Mouse (Mus musculus) forebrain, embryonic 11.5 days (tissue): ENCODE data around the gene Gm44805. TPM values are rescaled to one million over a fixed set of nuclear protein-coding genes. Genes with fewer than 3 reads are reported as not detected.

Source experiments
- ATAC-seq: fragments of 200-750 bp; cut with Nextera tagmentation; replicated peaks from 2 replicates; pipeline ENCODE4 v1.8.0; 2017; ENCODE audit warnings: moderate TSS enrichment; ENCODE audit not compliant: low FRiP score
- DNase-seq: peaks from one replicate; pipeline ENCODE4 v3.0.0-alpha.2; 2017; ENCODE audit warnings: low spot score
- H3K27ac ChIP-seq: fragments of 300-500 bp; sonication (generic); 2 replicates; pipeline ENCODE4 v1.5.1; 2014; ENCODE audit warnings: low read depth, low read length
- H3K27me3 ChIP-seq: fragments of 300-500 bp; sonication (generic); 2 replicates; pipeline ENCODE4 v1.6.1; 2014; ENCODE audit warnings: mild to moderate bottlenecking, low read length, mixed read lengths; ENCODE audit not compliant: control insufficient read depth, insufficient read depth
- H3K36me3 ChIP-seq: fragments of 300-500 bp; sonication (generic); 2 replicates; pipeline ENCODE4 v1.6.1; 2014; ENCODE audit warnings: mild to moderate bottlenecking, low read length, moderate library complexity, mixed read lengths; ENCODE audit not compliant: control insufficient read depth, insufficient read depth
- H3K4me1 ChIP-seq: fragments of 300-500 bp; sonication (generic); replicated peaks from 2 replicates; pipeline ENCODE4 v1.6.1; 2014; ENCODE audit warnings: low read length, mixed read lengths; ENCODE audit not compliant: control insufficient read depth, insufficient read depth
- H3K4me2 ChIP-seq: fragments of 300-500 bp; sonication (generic); 2 replicates; pipeline ENCODE4 v1.6.1; 2014; ENCODE audit warnings: low read depth, mild to moderate bottlenecking, low read length, moderate library complexity, mixed read lengths; ENCODE audit not compliant: severe bottlenecking
- H3K4me3 ChIP-seq: fragments of 300-500 bp; sonication (generic); 2 replicates; pipeline ENCODE4 v1.5.1; 2014; ENCODE audit warnings: low read depth, low read length
- H3K9ac ChIP-seq: fragments of 300-500 bp; sonication (generic); 2 replicates; pipeline ENCODE4 v1.6.1; 2014; ENCODE audit warnings: low read length
- H3K9me3 ChIP-seq: fragments of 300-500 bp; sonication (generic); 2 replicates; pipeline ENCODE4 v1.6.1; 2016; ENCODE audit warnings: low read length, mixed read lengths; ENCODE audit not compliant: control insufficient read depth
- WGBS: fragments of 180-500 bp; shearing (Covaris S2); extraction: QIAGEN DNeasy Blood & Tissue Kit; methylation state at CpG from one replicate; pipeline ENCODE4 v1.1.7; 2014; 5-methylcytosine and 5-hydroxymethylcytosine counted together
- polyA plus RNA-seq: library from polyadenylated mRNA; unstranded; fragments of >200 nt; fragmentation: Nextera tagmentation; extraction: Ambion mirVana; gene quantifications from 2 replicates; pipeline ENCODE4 v1.2.1, GENCODE M21; 2014

Gm44805 gene
- polyA plus RNA-seq, 1 experiment from 2014 or later = not detected

GRCm38 (mm10) chr7:19716055-19716682 is 34.9 kb upstream of the Gm44805 start:
- H3K36me3 ChIP-seq = peaks cover 4% of the 10 kb centered on the region; the same call in 1 of the 2 replicates
- peak overlapping the region; percentile 21 for H3K4me3 ChIP-seq
- ATAC-seq (no peak), DNase-seq (no peak)
- WGBS = 7% methylated on average over 18 of the region's 18 CpGs
- peak overlapping the region; percentile 78 for H3K27ac ChIP-seq
- H3K4me1 ChIP-seq = peaks cover 4% of the 10 kb centered on the region
- peak overlapping the region; percentile 50 for H3K4me2 ChIP-seq
- no peaks in the 10 kb centered on the region for H3K27me3 ChIP-seq
- peaks cover 2% of the 10 kb centered on the region; the same call in 1 of the 2 replicates for H3K9me3 ChIP-seq
- peak overlapping the region; percentile 45; the same call in 1 of the 2 replicates for H3K9ac ChIP-seq

GRCm38 (mm10) chr7:19715239-19716054 is 34.2 kb upstream of the Gm44805 start, which contains the start of gene Tomm40:
Gene Tomm40, minus strand, starts transcription at chr7:19715438.
- Histone ChIP-seq H3K4me1 (peaks cover 4% of the 10 kb centered on the region), H3K4me3 (peak within 1 kb of the TSS; percentile 99), H3K9me3 (no peaks in the 10 kb centered on the region), H3K27me3 (no peaks in the 10 kb centered on the region), H3K4me2 (peak within 1 kb of the TSS; percentile 87), H3K36me3 (peaks cover 8% of the 10 kb centered on the region; the same call in 1 of the 2 replicates), H3K27ac (peak within 1 kb of the TSS; percentile 78), H3K9ac (peak within 1 kb of the TSS; percentile 87)
- WGBS = under 1% methylated on average over 54 of the region's 59 CpGs
- DNase-seq (peak; percentile 99), ATAC-seq (peak; percentile 99)

GRCm38 (mm10) chr7:19714836-19715235 is 33.6 kb upstream of the Gm44805 start:
- H3K9me3 ChIP-seq = no peaks in the 10 kb centered on the region
- DNase-seq (no peak), ATAC-seq (no peak)
- H3K27me3 ChIP-seq = no peaks in the 10 kb centered on the region
- H3K4me3 ChIP-seq = peak overlapping the region; percentile 99
- peak overlapping the region; percentile 66; the same call in 1 of the 2 replicates for H3K27ac ChIP-seq
- WGBS = under 1% methylated on average over 39 of the region's 39 CpGs
- peak overlapping the region; percentile 87 for H3K9ac ChIP-seq
- H3K4me2 ChIP-seq = peak overlapping the region; percentile 87
- peaks cover 9% of the 10 kb centered on the region; the same call in 1 of the 2 replicates for H3K36me3 ChIP-seq
- H3K4me1 ChIP-seq = peaks cover 4% of the 10 kb centered on the region

GRCm38 (mm10) chr7:19713598-19713997 is 32.4 kb upstream of the Gm44805 start:
- Histone ChIP-seq H3K27ac (no peak overlapping the region), H3K9ac (no peak overlapping the region), H3K4me3 (no peak overlapping the region), H3K4me1 (peaks cover 4% of the 10 kb centered on the region), H3K36me3 (peaks cover 9% of the 10 kb centered on the region; the same call in 1 of the 2 replicates), H3K27me3 (no peaks in the 10 kb centered on the region), H3K9me3 (no peaks in the 10 kb centered on the region), H3K4me2 (no peak overlapping the region)
- DNase-seq (no peak), ATAC-seq (no peak)
- WGBS = 87% methylated on average over 9 of the region's 9 CpGs

- DNase-seq (no peak), ATAC-seq (no peak)
- Histone ChIP-seq H3K27me3 (no peaks in the 10 kb centered on the region), H3K9ac (no peak overlapping the region), H3K27ac (no peak overlapping the region), H3K4me1 (peaks cover 4% of the 10 kb centered on the region), H3K9me3 (no peaks in the 10 kb centered on the region), H3K4me3 (no peak overlapping the region), H3K36me3 (peaks cover 9% of the 10 kb centered on the region; the same call in 1 of the 2 replicates), H3K4me2 (no peak overlapping the region)
- 58% methylated on average over 4 of the region's 4 CpGs for WGBS
Observed at GRCm38 (mm10) chr7:19713196-19713595, 32.0 kb upstream of the Gm44805 start.

GRCm38 (mm10) chr7:19712414-19712813 is 31.2 kb upstream of the Gm44805 start:
- no peak for ATAC-seq
- Histone ChIP-seq H3K36me3 (peaks cover 9% of the 10 kb centered on the region; the same call in 1 of the 2 replicates), H3K4me1 (peaks cover 4% of the 10 kb centered on the region), H3K4me2 (no peak overlapping the region), H3K4me3 (no peak overlapping the region), H3K9me3 (no peaks in the 10 kb centered on the region), H3K27ac (no peak overlapping the region), H3K27me3 (no peaks in the 10 kb centered on the region), H3K9ac (no peak overlapping the region)
- WGBS = 84% methylated on average over 4 of the region's 4 CpGs
- DNase-seq = no peak

GRCm38 (mm10) chr7:19710650-19711049 is 29.4 kb upstream of the Gm44805 start:
- Histone ChIP-seq H3K9me3 (no peaks in the 10 kb centered on the region), H3K27me3 (no peaks in the 10 kb centered on the region), H3K36me3 (peaks cover 9% of the 10 kb centered on the region; the same call in 1 of the 2 replicates), H3K4me1 (peaks cover 4% of the 10 kb centered on the region), H3K4me3 (no peak overlapping the region), H3K4me2 (no peak overlapping the region), H3K9ac (no peak overlapping the region), H3K27ac (no peak overlapping the region)
- ATAC-seq (no peak), DNase-seq (no peak)
- 92% methylated on average over 10 of the region's 10 CpGs for WGBS

- ATAC-seq (no peak), DNase-seq (no peak)
- no peak overlapping the region for H3K4me3 ChIP-seq
- H3K27me3 ChIP-seq = no peaks in the 10 kb centered on the region
- no peaks in the 10 kb centered on the region for H3K9me3 ChIP-seq
- no peak overlapping the region for H3K9ac ChIP-seq
- H3K36me3 ChIP-seq = peaks cover under 1% of the 10 kb centered on the region; the same call in 1 of the 2 replicates
- H3K27ac ChIP-seq = no peak overlapping the region
- no peak overlapping the region for H3K4me2 ChIP-seq
- WGBS = 96% methylated on average over 7 of the region's 7 CpGs
- H3K4me1 ChIP-seq = 0 out of 2 replicates have a peak, but pooled peaks cover 2% of the 10 kb centered on the region
Observed at GRCm38 (mm10) chr7:19705271-19705670, 24.0 kb upstream of the Gm44805 start.
